Comparison of ENCODE assay signal across 19 mouse cellular contexts in the genomic region with DNA sequence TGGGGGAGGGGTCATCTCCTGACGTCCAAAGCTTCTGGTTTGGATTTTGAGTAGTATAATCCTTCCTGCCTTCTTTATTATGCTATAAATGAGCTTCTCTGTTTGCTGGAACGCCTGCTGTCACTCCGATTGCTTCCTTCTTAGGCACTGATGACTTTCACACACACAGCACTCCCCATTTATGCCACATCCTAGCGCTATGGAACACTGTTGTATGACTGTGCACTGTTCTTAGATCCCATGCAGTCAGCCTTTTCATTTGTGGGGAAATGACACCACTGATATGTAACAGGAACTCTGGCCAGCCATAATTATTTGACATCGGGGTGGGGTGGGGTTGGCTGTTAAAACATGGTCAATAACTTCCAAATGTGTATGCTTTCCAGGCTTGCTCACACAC.
"Had no signal": no experiment of that assay in that cellular context is flagged by ENCODE, and none has a peak within 500 bp of the region (broad histone marks: within the 10 kb centered on the region; RNA-seq: fewer than 3 reads in every experiment).

No protein-coding gene starts in this region.

- H3K36me3 ChIP-seq: lung, embryonic 15.5 days; midbrain, embryonic 10.5 days; midbrain, embryonic 12.5 days; neural tube, embryonic 12.5 days had no signal

- H3K4me3 ChIP-seq: lung, embryonic 15.5 days; midbrain, embryonic 10.5 days; midbrain, embryonic 12.5 days; myocyte; neural tube, embryonic 12.5 days had no signal

- H3K4me1 ChIP-seq: neural tube, embryonic 12.5 days had no signal

- ATAC-seq: liver, postnatal 0 days; lung, postnatal 0 days; midbrain, embryonic 16.5 days had no signal

- H3K9me3 ChIP-seq: lung, embryonic 15.5 days; midbrain, embryonic 10.5 days; midbrain, embryonic 12.5 days; neural tube, embryonic 12.5 days had no signal

- H3K4me2 ChIP-seq: lung, embryonic 15.5 days; midbrain, embryonic 12.5 days; neural tube, embryonic 12.5 days had no signal

- H3K27ac ChIP-seq: lung, embryonic 15.5 days; midbrain, embryonic 10.5 days; midbrain, embryonic 12.5 days; neural tube, embryonic 12.5 days had no signal

- DNase-seq: liver, postnatal 0 days; lung, adult 2 months; lung, postnatal 4 days; midbrain, embryonic 14.5 days; retina, postnatal 1 day; right cerebral cortex, adult 18-20 months; right cerebral cortex, postnatal 25 days; right cerebral cortex, postnatal 4 days; spleen, adult 18-20 months; thymus, adult 2 months; thymus, postnatal 25 days; thymus, postnatal 4 days had no signal

- H3K9ac ChIP-seq: liver, postnatal 0 days; lung, embryonic 15.5 days; midbrain, embryonic 12.5 days; neural tube, embryonic 12.5 days had no signal

- H3K27me3 ChIP-seq: lung, embryonic 15.5 days; midbrain, embryonic 12.5 days; neural tube, embryonic 12.5 days had no signal
